Mouse (Mus musculus) hindbrain, embryonic 12.5 days (tissue): Measurements from ENCODE around the gene Akap7. TPM values are rescaled to one million over a fixed set of nuclear protein-coding genes. Genes with fewer than 3 reads are reported as not detected.
"Not testable (repeated sequence)": the region's sequence is repeated elsewhere in the genome, so short reads cannot be mapped to it uniquely, and the experiment has no call there.

Experiments used
- ATAC-seq: fragments of 200-750 bp; cut with Nextera tagmentation; 2 replicates; pipeline ENCODE4 v1.8.0; 2017; ENCODE audit warnings: moderate TSS enrichment; ENCODE audit not compliant: low FRiP score
- H3K27ac ChIP-seq: fragments of 300-500 bp; sonication (generic); 2 replicates; pipeline ENCODE4 v1.5.1; 2016; ENCODE audit warnings: mild to moderate bottlenecking
- H3K27me3 ChIP-seq: fragments of 300-500 bp; sonication (generic); 2 replicates; pipeline ENCODE4 v1.6.1; 2016; ENCODE audit warnings: mild to moderate bottlenecking
- H3K36me3 ChIP-seq: fragments of 300-500 bp; sonication (generic); 2 replicates; pipeline ENCODE4 v1.6.1; 2016; ENCODE audit warnings: mild to moderate bottlenecking
- H3K4me1 ChIP-seq: fragments of 300-500 bp; sonication (generic); 2 replicates; pipeline ENCODE4 v1.6.1; 2016
- H3K4me2 ChIP-seq: fragments of 300-500 bp; sonication (generic); replicated peaks from 2 replicates; pipeline ENCODE4 v1.6.1; 2016; ENCODE audit warnings: mild to moderate bottlenecking
- H3K4me3 ChIP-seq: fragments of 300-500 bp; sonication (generic); 2 replicates; pipeline ENCODE4 v1.5.1; 2016; ENCODE audit warnings: mild to moderate bottlenecking
- H3K9ac ChIP-seq: fragments of 300-500 bp; sonication (generic); 2 replicates; pipeline ENCODE4 v1.6.1; 2016; ENCODE audit warnings: mild to moderate bottlenecking, moderate library complexity
- H3K9me3 ChIP-seq: fragments of 300-500 bp; sonication (generic); replicated peaks from 2 replicates; pipeline ENCODE4 v1.6.1; 2016; ENCODE audit warnings: mild to moderate bottlenecking
- WGBS: fragments of 180-500 bp; shearing (Covaris S2); methylation state at CpG from one replicate; pipeline ENCODE4 v1.1.7; 2016; 5-methylcytosine and 5-hydroxymethylcytosine counted together
- polyA plus RNA-seq: library from polyadenylated mRNA; unstranded; fragments of >200 nt; fragmentation: Nextera tagmentation; extraction: Ambion mirVana; gene quantifications from 2 replicates; pipeline ENCODE4 v1.2.1, GENCODE M21; 2016

Akap7 gene
- polyA plus RNA-seq, 1 experiment from 2014 or later, result 22.8 TPM

DNA sequence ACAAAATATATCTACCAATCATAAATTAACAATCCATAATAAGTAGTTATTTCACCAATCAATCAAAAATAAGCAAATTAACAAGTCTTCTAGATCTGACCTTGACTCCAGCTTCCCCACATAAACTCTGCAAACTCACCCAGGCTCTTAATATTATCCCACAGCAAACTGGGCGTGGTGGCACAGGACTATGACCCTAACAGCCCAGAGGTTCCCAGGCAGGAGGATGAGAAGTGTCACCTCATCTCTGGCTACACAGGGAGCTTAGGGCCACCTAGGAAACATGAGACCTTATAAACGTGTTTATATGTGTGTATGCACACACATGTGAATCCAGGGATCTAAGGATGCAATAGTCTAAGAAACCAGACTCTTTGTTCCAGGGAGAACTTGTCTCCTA, 132.8 kb downstream of the Akap7 start:
- no peak for ATAC-seq
- 82% methylated on average over 2 of the region's 2 CpGs for WGBS

DNA sequence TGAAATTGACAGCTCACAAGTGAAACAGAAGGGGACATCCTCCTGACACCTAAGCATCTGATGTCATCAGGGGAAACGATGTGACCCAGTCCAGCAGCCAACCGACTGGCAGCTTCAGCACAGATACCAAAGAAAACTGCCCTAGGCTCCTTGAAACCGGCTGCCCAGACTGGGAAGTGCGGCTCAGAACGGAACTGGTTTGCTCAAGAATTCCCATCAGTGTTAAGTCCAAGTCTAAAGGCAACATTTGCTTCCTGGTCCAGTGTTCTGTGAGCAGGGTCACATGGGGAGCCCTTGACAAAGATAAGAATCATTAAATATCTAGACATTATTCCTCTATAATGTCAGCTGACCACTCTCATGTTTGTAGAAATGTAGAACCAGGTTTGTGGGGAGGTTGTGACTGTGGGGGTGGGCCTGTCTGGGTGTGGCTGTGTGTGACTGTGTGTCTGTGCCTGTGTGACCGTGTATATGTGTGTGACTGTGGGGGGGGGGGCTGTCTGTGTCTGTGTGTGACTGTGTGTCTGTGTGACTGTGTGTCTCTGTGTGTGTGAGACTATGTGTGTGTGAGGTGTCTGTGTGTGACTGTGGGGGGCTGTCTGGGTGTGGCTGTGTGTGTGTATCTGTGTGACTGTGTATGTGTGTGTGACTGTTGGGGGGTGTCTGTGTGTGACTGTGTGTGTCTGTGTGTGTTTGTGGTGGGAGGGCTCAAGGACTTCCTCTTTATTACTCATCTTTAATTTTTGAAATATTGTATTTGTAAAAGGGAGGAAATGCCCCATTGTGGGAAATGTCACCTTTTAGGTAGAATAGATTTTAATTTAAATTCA, 140.1 kb downstream of the Akap7 start:
- Histone ChIP-seq H3K9ac (no peak overlapping the region), H3K27ac (no peak overlapping the region), H3K9me3 (no peaks in the 10 kb centered on the region), H3K4me2 (no peak overlapping the region), H3K4me1 (no peaks in the 10 kb centered on the region), H3K4me3 (no peak overlapping the region), H3K27me3 (no peaks in the 10 kb centered on the region), H3K36me3 (no peaks in the 10 kb centered on the region)
- no peak for ATAC-seq
- 73% methylated on average over 6 of the region's 6 CpGs for WGBS

More for the DNA sequence above, 132.8 kb downstream of the Akap7 start:
- Histone ChIP-seq H3K4me1 (no peaks in the 10 kb centered on the region), H3K4me2 (no peak overlapping the region), H3K9me3 (no peaks in the 10 kb centered on the region), H3K4me3 (no peak overlapping the region), H3K27ac (no peak overlapping the region), H3K9ac (no peak overlapping the region), H3K27me3 (no peaks in the 10 kb centered on the region), H3K36me3 (no peaks in the 10 kb centered on the region)

DNA sequence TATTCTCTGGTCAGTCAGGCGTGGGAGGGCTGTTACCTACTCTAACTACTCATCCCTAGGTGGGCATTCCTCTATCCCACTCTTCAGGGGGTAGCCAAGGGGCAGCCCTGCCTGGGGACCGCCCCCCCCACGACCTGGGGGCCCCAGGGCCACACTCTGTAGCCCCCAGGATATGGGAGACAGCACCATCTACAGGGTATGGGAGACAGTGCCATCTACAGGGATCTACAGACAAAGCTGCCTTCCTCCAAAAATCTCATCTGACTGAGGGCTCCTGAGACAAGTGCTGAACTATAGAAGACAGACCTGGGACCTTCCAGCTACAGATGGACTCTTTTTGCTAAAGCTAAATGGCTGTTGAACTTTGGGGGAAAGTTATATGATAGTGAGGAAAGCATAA, 144.2 kb downstream of the Akap7 start:
- not testable (repeated sequence) for H3K4me2 ChIP-seq, H3K27ac ChIP-seq, H3K4me3 ChIP-seq, ATAC-seq, H3K36me3 ChIP-seq, H3K4me1 ChIP-seq, H3K27me3 ChIP-seq, H3K9me3 ChIP-seq, H3K9ac ChIP-seq
- WGBS, result 32% methylated on average over 3 of the region's 3 CpGs

DNA sequence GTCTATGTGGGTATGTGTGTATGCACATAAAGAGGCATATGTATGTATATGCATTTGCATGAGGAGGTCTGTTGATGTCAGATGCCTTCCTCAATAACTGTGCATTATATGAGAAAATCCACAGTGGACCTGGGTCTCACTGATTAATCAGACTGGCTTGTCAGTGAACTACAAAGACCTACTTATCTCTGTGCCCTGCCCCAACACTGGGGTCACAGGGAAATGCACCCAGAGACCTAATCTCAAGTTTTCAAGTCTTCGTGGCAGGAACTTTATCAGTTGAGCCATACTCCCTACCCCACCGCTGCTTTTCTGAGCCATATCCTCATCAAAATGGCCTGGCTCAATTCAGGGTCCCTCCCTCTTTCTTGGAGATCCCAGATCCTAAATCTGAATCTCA, 146.0 kb downstream of the Akap7 start:
- no peaks in the 10 kb centered on the region for H3K36me3 ChIP-seq
- no peaks in the 10 kb centered on the region for H3K27me3 ChIP-seq
- H3K4me1 ChIP-seq, result no peaks in the 10 kb centered on the region
- H3K4me3 ChIP-seq, result no peak overlapping the region
- no peaks in the 10 kb centered on the region for H3K9me3 ChIP-seq
- H3K4me2 ChIP-seq, result no peak overlapping the region
- WGBS, result 80% methylated on average over 2 of the region's 2 CpGs
- H3K27ac ChIP-seq, result no peak overlapping the region
- no peak overlapping the region for H3K9ac ChIP-seq
- no peak for ATAC-seq

DNA sequence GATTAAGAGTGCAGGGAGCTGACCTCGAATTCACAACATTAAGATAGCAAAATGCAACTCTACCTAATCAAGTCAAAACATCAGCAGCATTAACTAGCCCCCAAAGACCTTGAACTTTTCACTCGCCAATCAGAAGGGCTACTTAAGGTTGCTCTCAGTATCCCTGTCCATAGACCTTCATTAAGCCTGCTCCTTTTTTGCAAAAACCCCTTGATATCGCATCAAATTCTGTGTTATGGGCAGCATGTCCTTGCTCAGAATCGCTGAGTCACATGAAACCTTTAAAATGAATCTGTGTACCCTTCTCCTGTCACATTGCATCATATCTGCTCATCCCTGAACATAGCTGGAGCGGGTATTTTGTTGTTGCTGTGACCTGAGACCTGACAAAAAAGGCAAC, 149.0 kb downstream of the Akap7 start:
- Histone ChIP-seq H3K27ac (no peak overlapping the region), H3K36me3 (no peaks in the 10 kb centered on the region), H3K9me3 (no peaks in the 10 kb centered on the region), H3K27me3 (no peaks in the 10 kb centered on the region), H3K4me2 (no peak overlapping the region), H3K4me3 (no peak overlapping the region), H3K9ac (no peak overlapping the region), H3K4me1 (no peaks in the 10 kb centered on the region)
- WGBS, result 82% methylated on average over 5 of the region's 5 CpGs
- no peak for ATAC-seq

DNA sequence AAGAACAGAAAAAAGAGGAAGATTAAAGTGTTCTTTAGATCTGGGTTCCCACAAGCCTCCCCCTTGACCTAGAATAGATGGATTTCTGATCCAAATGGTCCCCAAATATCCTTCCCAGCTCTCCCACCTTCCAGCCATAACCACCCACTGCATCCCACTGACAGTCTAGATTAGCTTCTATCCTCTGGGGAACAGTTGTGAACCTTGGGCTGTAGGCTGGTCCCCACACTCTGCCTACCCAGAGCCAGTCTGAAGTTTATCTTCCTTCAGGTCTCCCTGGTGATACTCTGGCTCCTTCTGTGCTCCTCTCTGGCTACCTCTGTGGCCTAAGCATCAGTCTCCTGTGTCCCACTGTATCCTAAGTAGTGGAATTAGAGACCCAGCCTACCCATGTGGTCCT, 150.3 kb downstream of the Akap7 start:
- H3K27me3 ChIP-seq, result no peaks in the 10 kb centered on the region
- no peak for ATAC-seq
- H3K27ac ChIP-seq, result no peak overlapping the region
- no peaks in the 10 kb centered on the region for H3K4me1 ChIP-seq
- H3K9me3 ChIP-seq, result no peaks in the 10 kb centered on the region
- no peak overlapping the region for H3K4me2 ChIP-seq
- no peak overlapping the region for H3K4me3 ChIP-seq
- H3K36me3 ChIP-seq, result no peaks in the 10 kb centered on the region
- H3K9ac ChIP-seq, result no peak overlapping the region

DNA sequence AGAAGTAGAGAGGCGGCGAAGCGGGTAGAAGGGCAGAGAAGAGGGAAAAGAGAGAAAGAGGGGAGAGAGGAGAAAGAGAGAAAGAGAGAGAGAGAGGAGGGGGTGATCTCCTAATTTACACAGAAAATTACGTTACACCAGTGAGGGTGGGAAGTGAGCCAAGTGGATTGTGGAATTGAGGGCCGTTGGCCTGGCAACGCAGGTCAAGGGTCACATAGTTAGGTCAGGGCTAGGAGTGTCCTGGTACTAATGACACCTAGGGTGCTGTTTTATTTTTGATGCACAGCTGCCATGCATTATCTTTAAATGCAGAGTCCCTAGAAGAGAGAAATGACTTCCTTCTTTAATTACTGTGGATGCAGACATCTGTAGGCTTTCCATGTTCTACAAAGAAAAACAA, 153.4 kb downstream of the Akap7 start:
- WGBS, result 57% methylated on average over 6 of the region's 6 CpGs
- Histone ChIP-seq H3K27ac (no peak overlapping the region), H3K4me1 (no peaks in the 10 kb centered on the region), H3K9ac (no peak overlapping the region), H3K4me3 (no peak overlapping the region), H3K27me3 (no peaks in the 10 kb centered on the region), H3K36me3 (no peaks in the 10 kb centered on the region), H3K4me2 (no peak overlapping the region), H3K9me3 (no peaks in the 10 kb centered on the region)
- ATAC-seq, result no peak

DNA sequence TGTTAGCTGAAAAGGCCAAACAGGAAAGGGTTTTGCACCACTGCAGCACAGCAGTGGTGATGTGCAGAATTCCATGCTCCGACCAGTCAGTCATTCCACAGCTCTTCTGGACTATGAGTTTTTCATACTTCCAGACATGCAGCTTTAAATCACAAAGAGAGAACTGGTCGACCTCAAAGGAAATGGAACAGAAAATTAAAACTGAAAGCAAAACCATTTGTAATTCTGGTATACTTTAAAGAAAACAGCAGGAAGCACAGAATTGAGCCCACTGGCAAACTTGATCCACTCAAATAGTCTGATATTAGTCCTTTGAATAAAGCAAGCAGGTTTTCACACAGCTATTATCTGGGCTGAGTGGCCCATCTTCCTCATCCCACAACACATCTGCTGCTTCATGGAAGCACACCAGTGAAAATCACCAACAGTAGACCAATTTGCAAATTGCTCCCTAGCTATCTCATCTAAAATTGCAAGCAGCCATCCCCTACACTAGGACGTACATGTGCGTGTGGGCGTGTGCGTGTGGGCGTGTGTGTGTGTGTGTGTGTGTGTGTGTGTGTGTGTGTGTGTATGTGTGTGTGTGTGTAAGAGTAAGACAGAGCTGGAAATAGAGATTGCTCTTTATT, 156.4 kb downstream of the Akap7 start:
- no peak overlapping the region for H3K4me2 ChIP-seq
- H3K27me3 ChIP-seq, result no peaks in the 10 kb centered on the region
- H3K36me3 ChIP-seq, result no peaks in the 10 kb centered on the region
- no peak for ATAC-seq
- H3K4me1 ChIP-seq, result no peaks in the 10 kb centered on the region
- no peak overlapping the region for H3K9ac ChIP-seq
- WGBS, result 92% methylated on average over 7 of the region's 7 CpGs
- H3K27ac ChIP-seq, result no peak overlapping the region
- no peaks in the 10 kb centered on the region for H3K9me3 ChIP-seq
- no peak overlapping the region for H3K4me3 ChIP-seq

DNA sequence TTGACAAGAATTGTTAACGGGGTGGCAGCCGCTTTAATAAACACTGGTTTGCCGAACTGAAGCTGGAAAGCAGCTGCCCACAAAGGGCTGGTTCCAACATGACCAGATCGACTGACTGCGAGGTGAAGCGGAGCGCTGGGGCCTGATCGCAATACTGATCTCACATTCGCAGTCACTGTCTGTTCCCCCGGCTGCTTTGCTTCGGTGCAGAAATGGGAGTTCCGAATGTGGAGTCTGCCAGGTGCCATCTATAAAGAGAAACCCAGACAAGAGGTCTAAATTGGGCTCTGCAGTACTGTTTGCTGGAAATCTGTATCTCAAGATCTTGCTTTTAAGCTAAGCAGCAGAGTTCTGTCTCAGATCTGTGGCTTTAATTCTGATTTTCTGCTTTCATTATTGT, 161.8 kb downstream of the Akap7 start:
- WGBS, result 75% methylated on average over 12 of the region's 12 CpGs
- H3K4me2 ChIP-seq, result peak overlapping the region; percentile 15; the same call in 1 of the 2 replicates
- 0 out of 2 replicates have a peak, but pooled peaks cover 3% of the 10 kb centered on the region for H3K4me1 ChIP-seq
- H3K27ac ChIP-seq, result no peak overlapping the region
- H3K36me3 ChIP-seq, result no peaks in the 10 kb centered on the region
- H3K9me3 ChIP-seq, result no peaks in the 10 kb centered on the region
- no peak overlapping the region for H3K9ac ChIP-seq
- peak; percentile 54; the same call in 1 of the 2 replicates for ATAC-seq
- H3K27me3 ChIP-seq, result no peaks in the 10 kb centered on the region
- no peak overlapping the region for H3K4me3 ChIP-seq

DNA sequence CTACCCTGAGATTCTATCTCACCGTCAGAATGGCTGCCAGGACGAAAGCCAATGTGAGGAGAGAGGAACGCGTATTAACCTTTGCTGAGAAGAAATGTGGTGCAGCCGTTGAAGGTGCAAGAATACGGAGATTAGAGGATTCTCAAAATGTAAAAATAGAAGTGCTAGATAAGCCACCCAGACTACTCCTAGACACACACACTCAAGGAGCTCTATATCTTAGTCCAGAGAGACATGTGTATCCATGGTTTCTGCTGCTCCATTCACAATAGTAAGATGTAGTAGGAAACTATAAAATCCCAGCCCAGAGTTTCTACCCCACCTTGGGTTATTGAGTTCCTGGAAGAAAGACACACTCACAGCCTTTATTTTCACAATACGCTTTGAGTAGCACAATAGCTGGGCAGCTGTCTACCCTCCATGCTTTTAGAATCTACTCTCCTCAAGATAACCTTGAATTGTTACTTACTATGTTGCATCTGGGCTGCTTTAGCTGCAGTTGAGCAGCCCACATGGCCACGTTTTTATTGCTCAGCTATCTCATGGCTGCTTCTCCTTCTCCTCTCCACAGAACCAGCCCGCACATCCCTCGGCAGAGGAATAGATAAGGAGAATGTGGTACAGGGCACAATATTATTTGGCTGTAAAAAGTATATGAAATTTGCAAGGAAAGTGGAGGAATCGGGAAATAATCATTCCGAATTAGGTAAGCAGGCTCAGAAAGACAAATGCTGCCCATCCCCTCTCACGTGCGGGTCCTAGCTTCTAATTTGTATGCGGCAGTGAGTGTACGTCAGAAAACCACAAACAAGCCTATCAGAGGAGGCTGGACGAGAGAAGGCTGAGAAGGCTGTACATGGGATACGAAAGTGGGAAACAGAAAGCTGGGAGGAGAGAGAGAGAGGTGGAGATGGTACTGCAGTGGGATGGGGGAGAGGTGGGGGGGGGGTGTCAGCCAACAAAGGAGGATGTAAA, 162.6 kb downstream of the Akap7 start:
- ATAC-seq, result peak; percentile 67; the same call in 1 of the 2 replicates
- Histone ChIP-seq H3K4me1 (0 out of 2 replicates have a peak, but pooled peaks cover 3% of the 10 kb centered on the region), H3K9me3 (no peaks in the 10 kb centered on the region), H3K4me2 (no peak overlapping the region), H3K9ac (no peak overlapping the region), H3K36me3 (no peaks in the 10 kb centered on the region), H3K27ac (0 out of 2 replicates have a peak overlapping the region, but pooled peaks have one; percentile 13), H3K4me3 (no peak overlapping the region), H3K27me3 (no peaks in the 10 kb centered on the region)
- 75% methylated on average over 18 of the region's 18 CpGs for WGBS

DNA sequence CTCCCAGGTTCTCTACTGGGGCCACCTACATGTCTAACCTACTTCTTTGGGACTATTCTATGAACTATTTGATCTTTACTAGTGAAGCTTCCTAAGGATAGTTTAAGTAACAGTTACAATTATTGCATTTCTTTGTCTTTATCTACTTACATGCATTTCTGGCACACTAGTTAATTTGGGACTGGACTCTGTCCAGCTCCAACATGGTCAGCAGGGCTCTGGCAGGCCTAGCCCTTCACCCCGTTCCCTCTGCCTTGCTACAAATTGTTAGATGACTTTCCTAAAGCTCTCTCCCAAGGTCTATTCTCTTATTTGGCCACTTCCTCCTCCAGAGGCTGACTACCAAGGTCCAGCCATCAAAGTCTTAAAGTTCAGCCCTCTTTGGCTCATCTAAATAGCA, 165.9 kb downstream of the Akap7 start:
- H3K27me3 ChIP-seq, result no peaks in the 10 kb centered on the region
- no peak overlapping the region for H3K4me3 ChIP-seq
- 0 out of 2 replicates have a peak, but pooled peaks cover 6% of the 10 kb centered on the region for H3K9me3 ChIP-seq
- H3K4me1 ChIP-seq, result 0 out of 2 replicates have a peak, but pooled peaks cover 3% of the 10 kb centered on the region
- H3K36me3 ChIP-seq, result no peaks in the 10 kb centered on the region
- no peak overlapping the region for H3K4me2 ChIP-seq
- no peak for ATAC-seq
- WGBS, result 100% methylated on average over 1 of the region's 1 CpGs
- H3K27ac ChIP-seq, result no peak overlapping the region
- no peak overlapping the region for H3K9ac ChIP-seq
